Mouse (Mus musculus) c-Kit-negative CD71-positive TER-119-positive erythroid progenitor cells, embryonic 14.5 days (primary cell): ENCODE measurements at regions not wholly inside any gene's neighbourhood (a gene's known extent, or its start where the extent isn't known, plus 50 kb on each side); places are given as distances from the start of the nearest gene placed in this dataset.

Experiments used
- DNase-seq: peaks from one replicate; pipeline ENCODE4 v3.0.0-alpha.2; 2013; ENCODE audit warnings: low read depth, low spot score

DNA sequence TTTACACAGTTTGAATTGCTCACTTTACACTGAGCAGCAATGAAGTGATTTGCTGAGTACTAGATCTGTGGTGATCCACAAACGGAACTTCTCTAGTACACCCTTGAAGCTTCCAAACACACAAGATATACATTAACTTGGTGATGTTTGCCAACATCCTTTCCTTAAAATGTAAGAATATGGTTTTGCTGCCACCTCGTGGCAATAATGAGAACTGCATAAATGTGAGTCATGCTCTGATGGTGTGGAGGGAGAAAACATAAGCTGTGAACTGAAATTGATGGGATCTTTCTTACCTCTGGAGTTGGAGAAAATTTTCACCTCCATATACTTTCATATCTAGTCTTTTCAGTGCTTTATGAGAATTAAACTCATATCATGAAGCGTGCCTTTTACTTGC, 51.6 kb downstream of the Bex3 start:
- peak; percentile 33 for DNase-seq

DNA sequence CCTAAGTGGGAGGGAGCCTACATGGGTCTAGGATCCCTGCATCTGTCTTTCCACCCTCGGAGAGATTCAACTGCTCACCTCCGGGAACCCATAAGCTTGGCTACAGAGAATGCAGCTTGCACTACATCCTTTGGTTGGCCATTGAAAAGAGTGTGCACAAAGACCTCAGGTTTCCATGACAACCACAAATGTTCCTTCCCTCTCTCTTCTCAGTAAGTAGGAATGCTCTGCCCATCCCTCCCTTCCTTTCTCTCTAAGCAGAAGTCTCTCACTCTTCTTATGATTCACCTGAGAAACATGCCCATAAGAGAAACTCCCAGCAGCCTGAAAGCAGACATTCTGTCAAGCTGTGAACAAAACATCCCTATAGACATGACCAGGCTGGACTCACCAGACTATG, 95.8 kb downstream of the Bex3 start:
- DNase-seq = no peak
